Mouse (Mus musculus) embryonic facial prominence, embryonic 12.5 days (tissue): ENCODE results near the gene Pitpnc1. TPM values are rescaled to one million over a fixed set of nuclear protein-coding genes. Genes with fewer than 3 reads are reported as not detected.

ENCODE experiments used
- ATAC-seq: fragments of 200-750 bp; cut with Nextera tagmentation; 2 replicates; pipeline ENCODE4 v1.8.0; 2017; ENCODE audit not compliant: insufficient number of reproducible peaks, insufficient read depth, low FRiP score, low TSS enrichment
- H3K27ac ChIP-seq: fragments of 300-500 bp; sonication (generic); 2 replicates; pipeline ENCODE4 v1.5.1; 2016; ENCODE audit warnings: mild to moderate bottlenecking
- H3K27me3 ChIP-seq: fragments of 300-500 bp; sonication (generic); 2 replicates; pipeline ENCODE4 v1.6.1; 2016; ENCODE audit warnings: mild to moderate bottlenecking, moderate library complexity
- H3K36me3 ChIP-seq: fragments of 300-500 bp; sonication (generic); 2 replicates; pipeline ENCODE4 v1.6.1; 2016; ENCODE audit warnings: mild to moderate bottlenecking
- H3K4me1 ChIP-seq: fragments of 300-500 bp; sonication (generic); 2 replicates; pipeline ENCODE4 v1.6.1; 2016
- H3K4me2 ChIP-seq: fragments of 300-500 bp; sonication (generic); replicated peaks from 2 replicates; pipeline ENCODE4 v1.6.1; 2016; ENCODE audit warnings: mild to moderate bottlenecking, moderate library complexity
- H3K4me3 ChIP-seq: fragments of 300-500 bp; sonication (generic); 2 replicates; pipeline ENCODE4 v1.5.1; 2016; ENCODE audit warnings: mild to moderate bottlenecking
- H3K9ac ChIP-seq: fragments of 300-500 bp; sonication (generic); 2 replicates; pipeline ENCODE4 v1.6.1; 2016; ENCODE audit warnings: mild to moderate bottlenecking, moderate library complexity
- H3K9me3 ChIP-seq: fragments of 300-500 bp; sonication (generic); 2 replicates; pipeline ENCODE4 v1.6.1; 2016; ENCODE audit warnings: mild to moderate bottlenecking, moderate library complexity
- WGBS: fragments of 180-500 bp; shearing (Covaris S2); methylation state at CpG from one replicate; pipeline ENCODE4 v1.1.7; 2016; 5-methylcytosine and 5-hydroxymethylcytosine counted together
- polyA plus RNA-seq: library from polyadenylated mRNA; unstranded; fragments of >200 nt; fragmentation: Nextera tagmentation; extraction: Ambion mirVana; gene quantifications from 2 replicates; pipeline ENCODE4 v1.2.1, GENCODE M21; 2016

Gene Pitpnc1
- polyA plus RNA-seq, 1 experiment from 2014 or later: 36.3 TPM

GRCm38 (mm10) chr11:107428011-107428410, 42.5 kb downstream of the Pitpnc1 start:
- 91% methylated on average over 10 of the region's 10 CpGs for WGBS
- ATAC-seq: no peak
- H3K36me3 ChIP-seq: no peaks in the 10 kb centered on the region
- H3K27me3 ChIP-seq: no peaks in the 10 kb centered on the region
- no peak overlapping the region for H3K27ac ChIP-seq
- no peak overlapping the region for H3K4me3 ChIP-seq
- H3K9ac ChIP-seq: no peak overlapping the region
- H3K9me3 ChIP-seq: no peaks in the 10 kb centered on the region
- no peak overlapping the region for H3K4me2 ChIP-seq
- peaks cover 6% of the 10 kb centered on the region; the same call in 1 of the 2 replicates for H3K4me1 ChIP-seq

GRCm38 (mm10) chr11:107424176-107424575, 46.3 kb downstream of the Pitpnc1 start:
- no peak for ATAC-seq
- Histone ChIP-seq H3K27ac (no peak overlapping the region), H3K27me3 (no peaks in the 10 kb centered on the region), H3K9me3 (no peaks in the 10 kb centered on the region), H3K4me2 (no peak overlapping the region), H3K9ac (no peak overlapping the region), H3K36me3 (no peaks in the 10 kb centered on the region), H3K4me3 (no peak overlapping the region), H3K4me1 (peaks cover 4% of the 10 kb centered on the region; the same call in 1 of the 2 replicates)
- 87% methylated on average over 12 of the region's 12 CpGs for WGBS

GRCm38 (mm10) chr11:107422356-107422754, 48.1 kb downstream of the Pitpnc1 start:
- H3K27me3 ChIP-seq: no peaks in the 10 kb centered on the region
- H3K4me2 ChIP-seq: no peak overlapping the region
- ATAC-seq: no peak
- H3K9me3 ChIP-seq: no peaks in the 10 kb centered on the region
- H3K4me1 ChIP-seq: peaks cover 8% of the 10 kb centered on the region
- no peak overlapping the region for H3K9ac ChIP-seq
- WGBS: 60% methylated on average over 5 of the region's 5 CpGs
- no peak overlapping the region for H3K27ac ChIP-seq
- no peaks in the 10 kb centered on the region for H3K36me3 ChIP-seq
- no peak overlapping the region for H3K4me3 ChIP-seq

GRCm38 (mm10) chr11:107421751-107422355, 48.6 kb downstream of the Pitpnc1 start:
- H3K4me1 ChIP-seq: peaks cover 13% of the 10 kb centered on the region
- H3K27ac ChIP-seq: no peak overlapping the region
- ATAC-seq: no peak
- WGBS: 59% methylated on average over 5 of the region's 5 CpGs
- no peak overlapping the region for H3K4me2 ChIP-seq
- H3K36me3 ChIP-seq: no peaks in the 10 kb centered on the region
- no peaks in the 10 kb centered on the region for H3K27me3 ChIP-seq
- no peak overlapping the region for H3K9ac ChIP-seq
- no peaks in the 10 kb centered on the region for H3K9me3 ChIP-seq
- no peak overlapping the region for H3K4me3 ChIP-seq

GRCm38 (mm10) chr11:107419925-107420324, 50.6 kb downstream of the Pitpnc1 start:
- Histone ChIP-seq H3K27me3 (no peaks in the 10 kb centered on the region), H3K9me3 (no peaks in the 10 kb centered on the region), H3K36me3 (no peaks in the 10 kb centered on the region), H3K9ac (no peak overlapping the region), H3K4me1 (peaks cover 29% of the 10 kb centered on the region), H3K27ac (no peak overlapping the region), H3K4me3 (no peak overlapping the region), H3K4me2 (no peak overlapping the region)
- ATAC-seq: no peak
- 46% methylated on average over 7 of the region's 7 CpGs for WGBS

GRCm38 (mm10) chr11:107417041-107417583, 53.4 kb downstream of the Pitpnc1 start:
- Histone ChIP-seq H3K27ac (peak overlapping the region; percentile 77), H3K9me3 (no peaks in the 10 kb centered on the region), H3K36me3 (no peaks in the 10 kb centered on the region), H3K4me3 (no peak overlapping the region), H3K9ac (no peak overlapping the region), H3K4me1 (peaks cover 45% of the 10 kb centered on the region), H3K4me2 (no peak overlapping the region; the same call in 1 of the 2 replicates), H3K27me3 (no peaks in the 10 kb centered on the region)
- no peak for ATAC-seq
- 36% methylated on average over 14 of the region's 14 CpGs for WGBS

GRCm38 (mm10) chr11:107416561-107416926, 54.0 kb downstream of the Pitpnc1 start:
- 16% methylated on average over 4 of the region's 4 CpGs for WGBS
- H3K9ac ChIP-seq: no peak overlapping the region
- H3K4me1 ChIP-seq: peaks cover 49% of the 10 kb centered on the region

GRCm38 (mm10) chr11:107415901-107416560, 54.5 kb downstream of the Pitpnc1 start:
- Histone ChIP-seq H3K36me3 (no peaks in the 10 kb centered on the region), H3K4me1 (peaks cover 49% of the 10 kb centered on the region), H3K27me3 (no peaks in the 10 kb centered on the region), H3K27ac (peak overlapping the region; percentile 77), H3K9ac (no peak overlapping the region), H3K4me2 (0 out of 2 replicates have a peak overlapping the region, but pooled peaks have one; percentile 3), H3K9me3 (no peaks in the 10 kb centered on the region), H3K4me3 (no peak overlapping the region)
- ATAC-seq: no peak
- WGBS: 32% methylated on average over 10 of the region's 10 CpGs

More at GRCm38 (mm10) chr11:107416561-107416926, 54.0 kb downstream of the Pitpnc1 start:
- H3K4me3 ChIP-seq: no peak overlapping the region
- H3K9me3 ChIP-seq: no peaks in the 10 kb centered on the region
- H3K27me3 ChIP-seq: no peaks in the 10 kb centered on the region
- no peak for ATAC-seq
- no peak overlapping the region for H3K4me2 ChIP-seq
- no peaks in the 10 kb centered on the region for H3K36me3 ChIP-seq
- peak overlapping the region; percentile 77 for H3K27ac ChIP-seq

GRCm38 (mm10) chr11:107414996-107415747, 55.3 kb downstream of the Pitpnc1 start:
- no peaks in the 10 kb centered on the region for H3K36me3 ChIP-seq
- H3K4me3 ChIP-seq: no peak overlapping the region
- H3K27me3 ChIP-seq: no peaks in the 10 kb centered on the region
- peaks cover 49% of the 10 kb centered on the region for H3K4me1 ChIP-seq
- 45% methylated on average over 11 of the region's 11 CpGs for WGBS
- H3K9me3 ChIP-seq: no peaks in the 10 kb centered on the region
- ATAC-seq: no peak
- no peak overlapping the region for H3K4me2 ChIP-seq
- 0 out of 2 replicates have a peak overlapping the region, but pooled peaks have one; percentile 12 for H3K27ac ChIP-seq
- no peak overlapping the region for H3K9ac ChIP-seq

GRCm38 (mm10) chr11:107413251-107413655, 57.2 kb downstream of the Pitpnc1 start:
- Histone ChIP-seq H3K9me3 (no peaks in the 10 kb centered on the region), H3K9ac (no peak overlapping the region), H3K4me2 (peak overlapping the region; percentile 46), H3K36me3 (no peaks in the 10 kb centered on the region), H3K4me1 (peaks cover 49% of the 10 kb centered on the region), H3K4me3 (peak overlapping the region; percentile 19), H3K27me3 (no peaks in the 10 kb centered on the region), H3K27ac (peak overlapping the region; percentile 73)
- ATAC-seq: peak; percentile 84
- 1% methylated on average over 14 of the region's 14 CpGs for WGBS

GRCm38 (mm10) chr11:107412128-107412527, 58.4 kb downstream of the Pitpnc1 start:
- Histone ChIP-seq H3K4me2 (no peak overlapping the region), H3K9ac (no peak overlapping the region), H3K9me3 (no peaks in the 10 kb centered on the region), H3K27me3 (no peaks in the 10 kb centered on the region), H3K27ac (no peak overlapping the region), H3K36me3 (no peaks in the 10 kb centered on the region), H3K4me3 (no peak overlapping the region), H3K4me1 (peaks cover 42% of the 10 kb centered on the region)
- ATAC-seq: no peak
- whole genome bisulfite sequencing: 84% methylated on average over 4 of the region's 4 CpGs
